Mouse (Mus musculus): ENCODE results near the gene Hist1h2bf.

GRCm38 (mm10) chr13:23550761-23551145, 23.2 kb downstream of the Hist1h2bf start:
- no peak for TF ChIP-seq CTCF (IDR thresholded peaks at IDR 0.05; ENCODE audit: low read depth, low read length)
- TF ChIP-seq POLR2A (IDR thresholded peaks at IDR 0.05; ENCODE audit: insufficient read depth, low read length): no peak
